ENCODE assay signal across 11 mouse cellular contexts in the genomic region with DNA sequence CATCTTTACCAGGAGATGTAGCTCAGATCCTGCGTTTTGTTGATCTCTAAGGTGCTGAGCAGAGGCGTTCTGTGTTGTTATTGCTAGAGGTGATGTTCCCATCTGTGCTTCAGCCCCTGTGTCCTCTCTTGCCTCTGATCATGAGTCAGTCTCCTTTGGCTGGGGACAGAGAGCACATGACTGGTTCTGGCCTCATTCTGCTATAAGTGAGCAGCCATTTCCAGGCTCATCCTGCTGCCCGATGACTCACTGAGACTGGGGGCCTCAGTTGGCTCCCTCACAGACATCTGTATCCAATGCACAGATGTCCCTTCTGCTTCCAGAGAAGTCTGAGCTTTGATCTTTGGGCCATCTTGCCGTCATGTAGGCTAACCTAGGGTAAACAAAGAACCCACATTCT.
DNase-seq lines count a peak whose midpoint lies in the region; ATAC-seq lines count a peak whose summit lies in the region.
"Had no signal": no experiment of that assay in that cellular context is flagged by ENCODE, and none has a peak within 500 bp of the region (broad histone marks: within the 10 kb centered on the region; RNA-seq: fewer than 3 reads in every experiment).

No protein-coding gene starts in this region.

- no peaks in the 10 kb centered on the region for H3K36me3 ChIP-seq in heart, embryonic 12.5 days
- no peaks in the 10 kb centered on the region for H3K36me3 ChIP-seq in midbrain, embryonic 11.5 days (ENCODE audit: control insufficient read depth, insufficient read depth, low read length)
- H3K36me3 ChIP-seq: midbrain, embryonic 10.5 days had no signal

- H3K27ac ChIP-seq in heart, embryonic 12.5 days (ENCODE audit: poor library complexity, severe bottlenecking): no peak overlapping the region
- no peak overlapping the region for H3K27ac ChIP-seq in midbrain, embryonic 11.5 days (ENCODE audit: low read depth, low read length)
- H3K27ac ChIP-seq: midbrain, embryonic 10.5 days had no signal

- no peaks in the 10 kb centered on the region for H3K9me3 ChIP-seq in heart, embryonic 12.5 days (replicated peaks)
- no peaks in the 10 kb centered on the region for H3K9me3 ChIP-seq in midbrain, embryonic 11.5 days (ENCODE audit: control insufficient read depth, low read length)
- H3K9me3 ChIP-seq: midbrain, embryonic 10.5 days had no signal

- peaks cover 8% of the 10 kb centered on the region; the same call in 1 of the 2 replicates for H3K4me1 ChIP-seq in heart, embryonic 12.5 days (replicated peaks)
- no peaks in the 10 kb centered on the region for H3K4me1 ChIP-seq in midbrain, embryonic 11.5 days (ENCODE audit: control insufficient read depth, insufficient read depth, low read length)
- H3K4me1 ChIP-seq: midbrain, embryonic 10.5 days had no signal

- no peak overlapping the region for H3K4me2 ChIP-seq in heart, embryonic 12.5 days
- H3K4me2 ChIP-seq in midbrain, embryonic 11.5 days: no peak overlapping the region

- no peak for ATAC-seq in heart, embryonic 12.5 days (ENCODE audit: insufficient number of reproducible peaks, low FRiP score)
- no peak for ATAC-seq in midbrain, embryonic 11.5 days (ENCODE audit: low FRiP score)
- ATAC-seq: forebrain, postnatal 0 days; inflammation-experienced regulatory T-cells, adult 6 months had no signal

- H3K9ac ChIP-seq in heart, embryonic 12.5 days: no peak overlapping the region
- H3K9ac ChIP-seq in midbrain, embryonic 11.5 days (ENCODE audit: low read length): no peak overlapping the region
- H3K9ac ChIP-seq: forebrain, postnatal 0 days had no signal

- no peaks in the 10 kb centered on the region for H3K27me3 ChIP-seq in heart, embryonic 12.5 days (replicated peaks)
- H3K27me3 ChIP-seq in midbrain, embryonic 11.5 days (ENCODE audit: control insufficient read depth, insufficient read depth, low read length): no peaks in the 10 kb centered on the region

- H3K4me3 ChIP-seq in heart, embryonic 12.5 days: no peak overlapping the region
- H3K4me3 ChIP-seq in midbrain, embryonic 11.5 days (ENCODE audit: low read depth, low read length): no peak overlapping the region
- H3K4me3 ChIP-seq: midbrain, embryonic 10.5 days had no signal

- DNase-seq in heart, adult 11 months: peak; percentile 97
- peak; percentile 82 for DNase-seq in 3134 (ENCODE audit: extremely low read depth, insufficient read length, low spot score)
- DNase-seq in adipocyte (ENCODE audit: low spot score): peak; percentile 45
- peak; percentile 56 to 68 for DNase-seq in heart, adult 9 months (ENCODE audit: low spot score in 2 of 2)
- no peak for DNase-seq in testis, postnatal 10 days (ENCODE audit: low spot score)
- DNase-seq in midbrain, embryonic 11.5 days (ENCODE audit: low spot score, missing footprints): no peak
- DNase-seq in retina, embryonic 14.5 days (ENCODE audit: low spot score): no peak
- DNase-seq: forebrain, postnatal 0 days had no signal

- 76% methylated on average over 4 of the region's 4 CpGs for WGBS in heart, embryonic 12.5 days
- WGBS in midbrain, embryonic 11.5 days: 90% methylated on average over 4 of the region's 4 CpGs

Comparison
In these comparisons a context has a peak if more than half of its experiments do, and no peak if none do; other contexts are left out.
1. DNase-seq: peak in heart, adult 11 months (single experiment), 3134 (single experiment), adipocyte (single experiment) and heart, adult 9 months (2 of 2); none in testis, postnatal 10 days (single experiment), midbrain, embryonic 11.5 days (single experiment) and retina, embryonic 14.5 days (single experiment).